ENCODE assay signal across 9 mouse cellular contexts in genomic region chr16:78452303-78452702, GRCm38 (mm10).
DNase-seq lines count a peak whose midpoint lies in the region; ATAC-seq and TF ChIP-seq lines count a peak whose summit lies in the region.
"Had no signal": no experiment of that assay in that cellular context is flagged by ENCODE, and none has a peak within 500 bp of the region (broad histone marks: within the 10 kb centered on the region; RNA-seq: fewer than 3 reads in every experiment).

No protein-coding gene starts in this region.

- H3K9ac ChIP-seq in ES-Bruce4 (ENCODE audit: low read depth, poor library complexity, severe bottlenecking), result no peak overlapping the region
- H3K9ac ChIP-seq in forebrain, embryonic 12.5 days, result no peak overlapping the region
- H3K9ac ChIP-seq: heart, embryonic 15.5 days had no signal

- intact Hi-C loops in left cerebral cortex, postnatal 36 days (cut with DNase I), result loop anchor here (1.0 to 10.0 kb wide), 4 partner anchors 174 to 502 kb away; no protein-coding TSS in a partner anchor

- ATAC-seq in forebrain, embryonic 12.5 days (ENCODE audit: low FRiP score), result 0 out of 2 replicates have a peak, but pooled peaks have one; percentile 33

- no peaks in the 10 kb centered on the region for H3K27me3 ChIP-seq in ES-Bruce4 (ENCODE audit: control insufficient read depth, insufficient read depth, low read length, poor library complexity, severe bottlenecking)
- no peaks in the 10 kb centered on the region for H3K27me3 ChIP-seq in forebrain, embryonic 12.5 days
- H3K27me3 ChIP-seq: heart, embryonic 15.5 days had no signal

- TF ChIP-seq POLR2A in ES-Bruce4 (IDR thresholded peaks at IDR 0.05; ENCODE audit: insufficient read depth, low read length), result no peak
- TF ChIP-seq POLR2A in bone marrow macrophage, adult 2 months (IDR thresholded peaks at IDR 0.05; ENCODE audit: borderline replicate concordance, low read depth, low read length), result no peak

- peaks cover 21% of the 10 kb centered on the region for H3K9me3 ChIP-seq in ES-Bruce4 (replicated peaks; ENCODE audit: control insufficient read depth, insufficient read depth, low read length, poor library complexity, severe bottlenecking)
- no peaks in the 10 kb centered on the region for H3K9me3 ChIP-seq in forebrain, embryonic 12.5 days
- H3K9me3 ChIP-seq: heart, embryonic 15.5 days had no signal

- no peak for TF ChIP-seq EP300 in ES-Bruce4 (IDR thresholded peaks at IDR 0.05; ENCODE audit: insufficient read depth, low read depth, low read length)

- no peak overlapping the region for H3K4me3 ChIP-seq in ES-Bruce4 (ENCODE audit: low read depth, low read length)
- H3K4me3 ChIP-seq in bone marrow macrophage, adult 2 months (ENCODE audit: insufficient read depth, low read length), result no peak overlapping the region
- no peak overlapping the region for H3K4me3 ChIP-seq in forebrain, embryonic 12.5 days (replicated peaks)
- H3K4me3 ChIP-seq: heart, embryonic 15.5 days had no signal

- DNase-seq in left cerebral cortex, adult 18-20 months (ENCODE audit: low spot score in 2 of 2), result peak; percentile 24 to 52
- no peak for DNase-seq in left cerebral cortex, postnatal 36 days (ENCODE audit: low spot score in 2 of 2)
- peak; percentile 63 for DNase-seq in layer of hippocampus, adult 9-10 months (ENCODE audit: low spot score)
- peak; percentile 54 to 55 for DNase-seq in natural killer cell, adult 2 months (ENCODE audit: low spot score in 2 of 2)
- DNase-seq in gastrocnemius, adult 8-10 months (ENCODE audit: low spot score in 2 of 2), result no peak

- no peak overlapping the region for H3K27ac ChIP-seq in ES-Bruce4 (ENCODE audit: insufficient read depth, low read length)
- H3K27ac ChIP-seq in bone marrow macrophage, adult 2 months (ENCODE audit: insufficient read depth, low read depth, low read length), result no peak overlapping the region
- no peak overlapping the region for H3K27ac ChIP-seq in forebrain, embryonic 12.5 days
- H3K27ac ChIP-seq: heart, embryonic 15.5 days had no signal

- no peaks in the 10 kb centered on the region for H3K4me1 ChIP-seq in ES-Bruce4 (ENCODE audit: control insufficient read depth, insufficient read depth, low read length)
- no peaks in the 10 kb centered on the region for H3K4me1 ChIP-seq in bone marrow macrophage, adult 2 months (ENCODE audit: control insufficient read depth, insufficient read depth, low read length)
- H3K4me1 ChIP-seq in forebrain, embryonic 12.5 days, result no peaks in the 10 kb centered on the region; the same call in 1 of the 2 replicates
- H3K4me1 ChIP-seq: heart, embryonic 15.5 days had no signal

- WGBS in forebrain, embryonic 12.5 days, result 10% methylated on average over 10 of the region's 10 CpGs

- no peak overlapping the region for H3K4me2 ChIP-seq in forebrain, embryonic 12.5 days
- H3K4me2 ChIP-seq: heart, embryonic 15.5 days had no signal

- H3K36me3 ChIP-seq in ES-Bruce4 (ENCODE audit: control insufficient read depth, insufficient read depth, low read length, poor library complexity, severe bottlenecking), result no peaks in the 10 kb centered on the region
- H3K36me3 ChIP-seq in forebrain, embryonic 12.5 days (replicated peaks), result no peaks in the 10 kb centered on the region
- H3K36me3 ChIP-seq: heart, embryonic 15.5 days had no signal

- TF ChIP-seq CTCF in ES-Bruce4 (IDR thresholded peaks at IDR 0.05; ENCODE audit: low read depth, low read length), result peak; percentile 52
- peak; percentile 21; the same call in 1 of the 2 replicates for TF ChIP-seq CTCF in bone marrow macrophage, adult 2 months (IDR thresholded peaks at IDR 0.05; ENCODE audit: low read depth, low read length)

Comparison
In these comparisons a context has a peak if more than half of its experiments do, and no peak if none do; other contexts are left out.
1. DNase-seq: peak in left cerebral cortex, adult 18-20 months (2 of 2), layer of hippocampus, adult 9-10 months (single experiment) and natural killer cell, adult 2 months (2 of 2); none in left cerebral cortex, postnatal 36 days (0 of 2) and gastrocnemius, adult 8-10 months (0 of 2).